Mouse (Mus musculus) small intestine, adult 2 months (tissue): ENCODE results near the gene Slc24a4.

Experiments used
- CTCF ChIP-seq: fragments of 200-500 bp; IDR thresholded peaks from 2 replicates; pipeline ENCODE4 v1.5.1; 2012; ENCODE audit warnings: low read depth, mild to moderate bottlenecking, control low read depth, inconsistent platforms, low read length, moderate library complexity, mixed read lengths; ENCODE audit not compliant: insufficient replicate concordance, insufficient read length; ENCODE audit errors: extremely low read depth
- POLR2A ChIP-seq: fragments of 200-500 bp; IDR thresholded peaks from 2 replicates; pipeline ENCODE4 v1.6.1; 2012; ENCODE audit warnings: low read depth, mild to moderate bottlenecking, control low read depth, inconsistent platforms, low read length, moderate library complexity

DNA sequence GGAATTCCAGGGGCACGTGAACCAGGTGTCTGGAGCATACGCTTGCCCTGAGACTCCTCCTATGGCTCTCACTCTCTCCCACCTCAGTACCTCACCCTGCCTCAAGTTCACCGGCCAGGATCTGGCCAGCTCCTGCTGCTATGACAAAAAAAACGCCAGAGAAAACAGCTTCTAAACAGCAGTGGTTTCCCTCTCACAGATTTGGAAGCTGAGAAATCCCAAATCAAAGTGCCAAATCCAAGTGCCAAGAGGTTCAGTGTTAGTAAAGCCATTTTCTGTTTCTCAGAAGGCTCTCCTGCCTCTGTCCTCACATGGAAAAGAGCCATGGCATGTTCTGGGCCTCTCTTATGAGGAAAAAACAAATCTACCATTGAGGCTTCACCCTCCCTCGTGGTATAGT, 166.1 kb downstream of the Slc24a4 start:
- no peak for TF ChIP-seq CTCF
- no peak for TF ChIP-seq POLR2A
